Mouse (Mus musculus): Measurements from ENCODE around the gene Rnf43.

Gene Rnf43

GRCm38 (mm10) chr11:87748132-87749119 is 85.9 kb downstream of the Rnf43 start:
- no peak for DNase-seq

DNA sequence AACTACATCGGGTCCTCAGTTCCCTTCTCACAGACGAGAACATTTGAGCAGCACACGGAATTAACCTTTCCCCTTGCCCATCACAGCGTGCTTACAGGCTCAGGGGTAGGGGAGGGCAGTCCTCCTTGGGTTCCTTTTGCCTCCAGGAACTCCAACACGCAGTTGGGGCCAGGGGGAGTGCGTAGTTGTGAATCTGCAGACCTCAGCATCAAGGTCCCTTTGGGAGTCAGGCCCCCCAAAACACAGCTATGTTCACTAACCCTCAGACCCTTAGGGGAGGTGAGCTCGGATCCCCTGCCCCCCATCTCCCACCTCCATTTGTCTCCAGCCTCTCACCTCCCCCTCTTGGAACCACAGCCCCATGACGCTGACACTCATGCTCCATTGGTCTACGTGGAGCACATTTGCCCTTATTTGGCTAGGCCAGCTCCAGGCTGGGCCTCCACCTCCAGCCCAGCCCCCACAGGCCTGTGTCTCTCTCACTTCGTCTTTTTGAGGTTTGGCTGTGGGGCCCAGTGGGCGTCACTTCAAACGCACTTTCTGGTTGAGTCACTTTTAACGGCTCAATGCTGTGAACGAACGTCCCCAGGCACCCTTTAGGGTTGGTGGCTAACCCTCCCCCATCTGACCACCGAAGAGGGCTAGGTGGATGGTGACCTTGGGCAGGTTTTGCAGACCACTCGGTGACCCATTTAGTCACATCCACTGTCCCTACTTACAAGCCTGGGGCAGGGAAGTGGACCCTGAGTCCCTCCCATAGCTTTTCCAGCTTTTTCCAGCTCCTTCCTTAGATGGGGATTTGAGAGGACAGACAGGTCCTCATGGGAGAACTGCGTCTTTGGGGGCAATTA is 86.9 kb downstream of the Rnf43 start:
- peak; percentile 89 for DNase-seq

GRCm38 (mm10) chr11:87750043-87750421 is 87.5 kb downstream of the Rnf43 start:
- no peak for DNase-seq

DNA sequence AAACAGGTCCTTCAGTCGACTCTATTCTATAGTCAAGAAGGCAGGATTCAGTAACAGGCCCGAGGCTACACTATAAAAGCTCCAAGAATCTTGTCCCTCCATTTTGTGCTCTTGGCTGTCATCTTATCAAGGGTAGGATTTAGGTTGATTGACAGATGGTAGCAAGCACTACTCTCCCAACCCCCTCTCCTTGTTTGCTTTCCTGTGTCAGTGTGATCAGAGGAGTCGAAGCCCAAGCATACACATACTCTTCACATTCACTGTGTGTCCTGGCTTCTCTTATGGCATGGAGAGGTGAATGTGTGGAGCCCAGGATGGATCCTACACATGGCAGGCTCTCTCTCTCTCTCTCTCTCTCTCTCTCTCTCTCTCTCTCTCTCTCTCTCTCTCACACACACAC is 88.0 kb downstream of the Rnf43 start:
- DNase-seq = no peak

GRCm38 (mm10) chr11:87751031-87751430 is 88.5 kb downstream of the Rnf43 start:
- DNase-seq = no peak

GRCm38 (mm10) chr11:87751491-87751966 is 89.0 kb downstream of the Rnf43 start:
- no peak for DNase-seq

- DNase-seq = no peak
These were observed 89.8 kb downstream of the Rnf43 start for GRCm38 (mm10) chr11:87752307-87752706.

GRCm38 (mm10) chr11:87753255-87753654 is 90.7 kb downstream of the Rnf43 start:
- DNase-seq = no peak

DNA sequence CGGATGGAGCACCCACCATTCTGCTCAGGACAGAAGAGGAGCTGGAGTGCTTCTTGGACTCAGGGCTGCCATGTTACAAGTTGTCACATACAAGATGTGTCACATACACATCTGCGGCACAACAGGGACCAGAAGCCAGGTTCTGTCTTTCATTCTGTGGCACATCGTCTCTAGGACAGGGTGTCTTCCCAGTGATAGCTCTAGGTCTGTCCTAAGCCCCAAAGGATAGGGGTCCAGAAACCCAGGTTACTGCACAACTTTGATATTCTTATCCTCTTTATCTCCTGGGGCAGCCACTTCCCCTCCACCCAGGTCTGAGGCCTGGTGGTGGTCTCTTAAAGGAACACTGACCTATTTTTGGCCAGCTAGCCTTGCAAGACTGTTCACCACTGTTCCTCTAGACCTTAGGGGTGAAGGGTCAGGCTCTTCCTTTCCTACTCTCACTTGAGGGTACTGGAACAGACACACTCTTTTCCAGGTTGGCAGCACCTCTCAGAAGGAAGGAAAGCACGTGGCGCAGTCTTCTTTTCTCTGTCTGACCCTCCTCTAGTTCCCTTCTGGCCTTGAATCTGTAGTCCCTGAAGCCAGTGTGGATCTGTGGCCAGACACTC is 91.5 kb downstream of the Rnf43 start:
- no peak for DNase-seq

DNA sequence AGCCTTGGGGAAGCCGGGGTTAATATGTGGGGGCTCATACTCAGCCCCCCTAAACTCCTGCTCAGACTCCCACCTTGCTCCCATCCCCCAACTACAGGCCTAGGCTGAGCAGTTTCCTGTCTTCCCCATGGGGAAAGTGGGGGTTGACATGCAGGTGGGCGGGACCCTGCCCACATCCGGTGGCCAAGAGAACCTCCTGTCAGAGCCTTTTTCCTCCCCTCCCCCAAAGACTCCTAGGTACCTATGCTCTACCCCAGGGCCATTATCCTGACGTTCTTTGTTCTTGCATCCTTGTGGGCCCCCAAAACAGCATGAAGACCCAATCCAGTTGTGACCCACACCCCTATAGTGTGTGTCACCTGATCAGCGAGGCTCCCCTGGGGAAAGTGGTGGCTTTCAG is 92.1 kb downstream of the Rnf43 start:
- no peak for DNase-seq

- DNase-seq = peak; percentile 89
These were observed 93.0 kb downstream of the Rnf43 start for GRCm38 (mm10) chr11:87755360-87756017.

DNA sequence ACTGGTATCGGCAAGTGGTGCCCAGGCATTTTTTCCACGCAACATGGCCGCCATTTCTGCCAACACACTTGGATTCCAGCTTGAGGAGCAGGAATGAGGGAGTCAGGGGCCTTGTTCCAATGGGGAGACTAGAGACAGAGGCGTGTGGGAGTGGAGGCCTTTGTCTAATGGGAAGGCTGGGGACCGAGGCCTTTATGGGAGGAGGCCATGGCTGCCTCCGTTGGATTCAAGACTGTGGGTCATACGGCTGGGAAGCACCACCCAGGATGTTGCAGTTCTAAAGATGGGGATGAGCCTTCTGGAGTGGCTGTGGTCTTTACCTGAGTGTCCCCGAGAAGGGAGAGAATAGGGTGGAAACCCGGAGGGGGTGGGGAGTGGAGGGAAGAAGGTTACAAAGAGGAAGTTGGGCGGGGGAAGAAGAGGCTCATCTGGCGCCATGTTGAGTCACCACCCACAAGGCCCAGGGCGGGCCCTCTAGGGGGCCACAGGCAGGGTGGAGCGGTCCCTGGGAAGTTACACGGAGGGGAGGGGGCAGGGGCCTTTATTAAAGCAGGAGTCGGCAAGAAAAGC is 93.8 kb downstream of the Rnf43 start:
- DNase-seq = peak; percentile 61

- DNase-seq = no peak
These were observed 94.8 kb downstream of the Rnf43 start for GRCm38 (mm10) chr11:87757001-87757954.

- no peak for DNase-seq
These were observed 95.8 kb downstream of the Rnf43 start for GRCm38 (mm10) chr11:87758161-87758911.

DNA sequence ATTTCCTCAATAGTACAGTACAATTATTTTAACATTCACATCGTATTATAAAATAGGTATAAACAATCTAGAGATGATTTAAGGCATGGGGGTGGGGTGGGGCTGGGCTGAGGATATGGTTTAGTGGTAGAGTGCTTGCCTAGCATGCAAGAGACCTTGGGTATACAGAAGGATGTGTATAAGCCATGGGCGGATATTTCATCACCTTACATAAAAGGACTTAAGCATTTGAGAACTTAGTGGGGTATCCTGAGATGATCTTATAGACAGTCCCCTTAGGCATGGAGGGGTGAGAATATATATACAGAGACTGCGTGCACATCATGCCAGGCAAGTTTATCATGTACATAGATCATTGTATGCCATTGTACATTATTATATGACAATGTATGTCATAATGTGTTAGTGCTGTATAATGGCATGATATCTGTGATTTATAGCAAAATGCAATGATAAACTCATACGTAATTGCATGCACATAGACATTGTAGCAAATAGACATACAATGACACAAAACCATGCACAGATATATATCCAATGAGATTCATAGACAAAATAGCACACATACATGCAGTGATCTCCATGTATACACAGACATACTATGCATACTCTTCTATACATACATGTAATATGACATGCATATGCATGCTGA is 96.6 kb downstream of the Rnf43 start:
- DNase-seq = no peak

- DNase-seq = peak; percentile 62
These were observed 97.1 kb downstream of the Rnf43 start for GRCm38 (mm10) chr11:87759609-87760005.

DNA sequence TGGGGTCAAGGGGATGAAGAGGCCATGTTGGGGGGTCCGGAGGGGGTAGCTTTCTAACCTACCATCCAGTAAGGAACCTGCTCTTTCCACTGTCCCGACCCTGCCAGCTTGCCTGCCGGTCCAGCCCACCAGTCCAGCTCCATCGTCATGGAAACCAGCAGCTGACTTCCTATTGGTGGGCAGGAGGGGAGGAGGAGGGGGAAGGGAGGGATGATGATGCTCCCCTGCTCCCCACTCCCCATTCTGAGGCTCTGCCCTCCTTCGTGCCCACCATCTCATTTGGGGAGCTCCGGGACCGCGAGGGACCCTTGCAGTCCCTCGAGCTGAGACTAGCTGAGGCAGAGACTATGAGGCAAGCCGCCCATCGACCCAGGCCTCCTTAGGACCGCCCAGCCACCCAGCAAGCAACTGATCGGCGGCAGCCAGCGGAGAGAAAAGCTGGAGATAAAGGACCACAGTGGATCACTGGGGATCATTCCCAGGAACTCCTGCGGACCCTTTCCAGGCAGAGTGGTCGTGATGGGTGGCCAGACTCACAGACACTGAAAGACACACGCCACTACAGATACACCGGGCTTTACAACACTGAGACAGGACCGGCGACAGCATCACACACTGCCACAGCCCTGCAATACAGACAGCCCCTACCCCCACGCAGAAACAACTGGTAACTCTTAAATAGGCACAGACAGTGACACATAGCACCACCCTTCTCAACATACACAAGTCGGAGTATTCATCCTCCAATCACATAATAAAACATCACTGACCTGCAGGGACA is 98.0 kb downstream of the Rnf43 start, which contains the start of gene Tspoap1:
Gene Tspoap1 (plus strand): TSS at position 241 of the 781 bp plus-strand sequence.
- peak; percentile 84 for DNase-seq

DNA sequence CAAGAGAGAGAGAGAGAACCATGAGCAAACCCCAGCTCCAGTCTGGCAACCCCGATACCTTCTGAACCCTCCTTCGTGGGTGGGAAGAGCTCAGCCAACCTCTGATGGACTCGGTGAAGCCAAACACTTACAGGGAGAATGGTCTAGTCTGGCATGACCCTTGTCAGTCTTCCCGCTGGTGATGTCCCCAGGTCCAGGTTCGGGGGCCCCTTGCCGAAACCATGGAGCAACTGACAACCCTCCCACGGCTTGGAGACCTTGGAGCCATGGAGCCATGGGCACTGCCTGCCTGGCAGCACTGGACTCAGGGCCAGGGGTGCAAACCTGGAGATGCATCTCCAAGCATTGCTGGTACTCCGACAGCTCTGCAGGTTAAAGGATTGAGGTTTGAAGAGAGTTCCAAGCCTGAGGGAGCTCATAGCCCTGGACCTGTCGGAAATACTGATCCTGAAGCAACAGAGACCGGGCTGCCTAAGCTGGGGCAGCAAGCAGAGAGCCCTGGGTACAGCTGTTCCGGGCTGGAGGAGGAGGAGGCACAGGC is 98.7 kb downstream of the Rnf43 start:
- no peak for DNase-seq

Measured in layer of hippocampus, adult 9-11 months (tissue).